Mouse (Mus musculus): ENCODE measurements around the gene Narfl.
"Not testable (repeated sequence)": the region's sequence is repeated elsewhere in the genome, so short reads cannot be mapped to it uniquely, and the experiment has no call there.

Gene Narfl

DNA sequence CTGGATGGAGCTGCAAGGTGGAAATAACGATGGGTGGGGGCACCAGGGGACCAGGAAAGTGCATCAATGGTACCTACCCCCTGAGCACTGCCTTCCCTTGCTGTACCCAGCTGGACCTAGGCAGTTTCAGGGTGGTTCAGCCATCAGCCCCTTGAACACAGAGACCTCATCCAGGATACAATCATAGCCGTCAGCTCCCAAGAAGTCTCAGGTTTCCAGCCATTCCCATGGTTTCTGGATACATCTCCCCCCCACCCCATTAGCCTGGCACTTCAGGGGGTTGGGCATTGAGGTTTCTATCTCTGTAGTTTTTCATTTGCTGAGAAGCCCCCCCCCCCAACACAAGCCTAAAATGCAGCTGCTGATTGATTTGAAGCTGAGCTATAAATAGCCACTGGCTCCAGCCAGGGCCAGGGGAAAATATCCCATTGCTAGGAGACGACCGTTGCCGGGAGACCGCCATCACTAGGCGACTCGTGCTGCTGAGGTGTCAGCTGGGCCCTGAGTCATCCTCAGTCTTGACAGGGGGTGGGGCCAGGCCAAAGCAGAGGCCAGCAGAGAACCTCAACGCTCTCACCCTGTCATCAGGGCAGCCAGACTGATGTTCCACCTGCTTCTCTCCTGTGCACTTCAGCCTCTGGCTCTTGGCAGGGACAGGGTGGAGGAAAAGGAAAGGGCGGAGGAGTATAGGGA lies 29.4 kb downstream of the Narfl start:
- no peak for DNase-seq (ENCODE audit: low spot score)

DNA sequence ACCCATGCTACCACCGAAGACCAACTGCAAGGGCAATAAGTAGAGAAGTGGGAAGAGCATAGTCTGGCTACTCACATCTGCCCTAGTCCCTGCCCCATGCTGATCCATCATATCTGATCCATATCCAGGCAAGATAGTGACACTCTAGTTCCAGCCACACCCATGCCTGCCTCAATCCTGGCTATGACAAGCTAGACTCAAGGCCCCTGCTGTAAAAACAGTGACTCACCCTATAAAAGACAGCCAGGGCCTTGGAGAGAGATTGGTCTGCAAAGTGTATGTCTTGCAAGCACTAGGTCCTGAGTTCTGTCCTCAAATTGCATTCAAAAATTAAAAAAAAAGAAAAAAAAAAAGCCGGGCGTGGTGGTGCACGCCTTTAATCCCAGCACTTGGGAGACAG lies 32.9 kb downstream of the Narfl start:
- no peak for DNase-seq (ENCODE audit: low spot score)

DNA sequence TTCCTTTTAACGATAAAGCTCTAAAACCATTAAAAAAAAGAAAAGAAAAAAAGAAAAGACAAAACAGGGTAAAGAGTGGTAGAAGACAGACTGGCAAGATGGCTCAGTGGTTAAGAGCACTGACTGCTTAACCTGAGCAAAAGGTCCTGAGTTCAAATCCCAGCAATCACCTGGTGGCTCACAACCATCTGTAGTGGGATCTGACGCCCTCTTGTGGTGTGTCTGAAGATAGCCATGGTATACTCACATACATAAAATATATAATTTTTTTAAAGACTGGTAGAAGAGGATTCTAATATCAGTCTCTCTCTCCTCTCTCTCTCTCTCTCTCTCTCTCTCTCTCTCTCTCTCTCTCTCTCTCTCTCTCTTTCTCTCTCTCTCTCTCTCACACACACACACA lies 33.9 kb downstream of the Narfl start:
- DNase-seq (ENCODE audit: low spot score): not testable (repeated sequence)

DNA sequence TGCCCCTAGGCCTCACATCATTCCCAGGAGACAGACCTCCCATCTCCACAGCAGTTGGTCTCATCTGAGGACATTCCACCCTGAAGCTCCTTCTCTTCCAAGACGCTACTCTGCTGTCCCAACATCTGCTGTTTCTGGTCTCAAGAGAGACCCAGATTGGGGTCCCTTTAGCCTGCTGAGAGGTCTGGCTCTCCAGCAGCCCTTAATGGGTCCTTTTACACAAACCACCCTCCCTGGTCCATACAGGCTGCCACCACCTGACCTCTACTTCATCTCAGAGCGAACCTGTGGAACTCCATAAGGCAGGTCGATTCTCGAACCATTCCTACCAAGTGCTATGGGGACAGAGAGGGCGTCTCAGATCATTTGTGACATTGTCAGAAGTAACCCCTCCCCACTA lies 34.5 kb downstream of the Narfl start:
- DNase-seq (ENCODE audit: low spot score): no peak

DNA sequence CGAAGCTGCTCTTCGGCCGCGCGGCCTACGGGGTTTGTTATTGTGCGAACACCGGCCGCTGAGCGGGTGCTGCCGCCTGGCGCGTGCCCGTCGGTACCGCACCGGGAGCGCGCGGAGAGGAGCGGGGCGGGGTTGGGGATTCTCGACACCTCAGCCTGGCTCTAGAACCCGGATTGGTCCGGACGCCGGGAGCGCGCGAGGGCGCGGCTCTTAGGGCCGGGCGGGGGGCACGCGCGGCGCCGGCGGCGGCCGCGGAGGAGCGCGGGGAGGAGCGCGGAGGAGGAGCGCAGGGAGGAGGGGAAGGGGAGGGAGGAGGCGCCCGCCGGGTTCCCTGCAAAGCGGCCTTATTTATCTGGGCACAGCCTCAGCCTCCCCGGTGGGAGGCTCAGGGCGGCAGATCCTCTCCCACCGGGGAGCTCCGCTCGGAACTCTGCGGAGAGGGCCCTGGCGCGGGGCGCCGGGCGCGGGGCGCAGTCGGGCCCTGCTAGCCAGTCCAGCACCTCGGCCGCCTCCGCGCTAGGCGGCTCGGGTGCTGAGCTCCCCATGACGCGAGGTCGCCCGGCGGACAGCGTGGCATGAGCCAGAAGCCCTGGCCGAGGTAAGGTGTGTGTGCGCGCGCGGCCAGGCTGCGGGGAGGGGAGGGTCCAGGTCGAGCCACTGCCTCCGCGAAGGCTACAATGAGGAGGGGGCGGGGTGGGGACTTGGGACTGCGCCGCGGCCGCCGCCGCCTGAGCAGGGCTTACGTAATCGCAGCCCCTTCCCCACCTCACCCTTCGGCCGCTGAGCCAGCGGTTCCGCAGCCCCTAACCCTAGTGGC lies 35.4 kb downstream of the Narfl start, which contains the start of gene Fbxl16:
Fbxl16 (plus strand) TSS at position 297 of the 817 bp plus-strand sequence.
- peak; percentile 45 for DNase-seq (ENCODE audit: low spot score)

DNA sequence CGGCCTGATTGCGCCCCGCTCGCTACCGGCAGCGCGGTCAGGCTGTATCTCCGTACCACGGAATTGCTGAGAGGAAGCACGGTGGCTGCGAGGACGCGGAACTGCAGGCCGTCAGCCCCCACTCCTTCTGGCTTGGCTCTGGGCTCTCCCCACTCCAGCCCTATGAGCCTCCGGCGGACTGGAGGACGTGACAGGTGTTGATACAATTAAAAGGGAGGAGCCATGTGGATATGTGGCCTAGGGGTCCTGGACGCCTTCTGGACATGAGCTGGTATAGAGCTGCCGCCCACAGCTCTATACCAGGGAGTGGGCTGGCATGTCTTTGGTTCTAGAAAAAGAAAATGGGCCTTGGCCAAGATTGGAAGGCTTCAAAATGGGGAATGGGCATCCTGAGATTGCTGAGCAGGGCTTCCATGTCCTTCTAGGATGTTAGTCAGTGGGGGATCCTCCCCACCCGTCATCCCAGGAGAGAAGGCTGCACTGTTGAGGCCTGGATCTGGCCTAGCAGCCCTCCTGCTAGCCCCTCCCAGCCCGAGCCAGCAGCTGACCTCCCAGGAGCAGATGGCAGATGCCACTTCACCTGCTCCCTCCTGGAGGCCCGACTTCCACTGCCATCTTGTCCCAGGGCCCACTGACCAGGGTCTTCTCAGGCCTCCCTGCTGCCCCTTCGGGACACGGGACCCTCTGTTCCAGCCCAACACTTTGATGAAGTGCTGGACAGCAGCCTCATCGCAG lies 36.2 kb downstream of the Narfl start:
- no peak for DNase-seq (ENCODE audit: low spot score)

DNA sequence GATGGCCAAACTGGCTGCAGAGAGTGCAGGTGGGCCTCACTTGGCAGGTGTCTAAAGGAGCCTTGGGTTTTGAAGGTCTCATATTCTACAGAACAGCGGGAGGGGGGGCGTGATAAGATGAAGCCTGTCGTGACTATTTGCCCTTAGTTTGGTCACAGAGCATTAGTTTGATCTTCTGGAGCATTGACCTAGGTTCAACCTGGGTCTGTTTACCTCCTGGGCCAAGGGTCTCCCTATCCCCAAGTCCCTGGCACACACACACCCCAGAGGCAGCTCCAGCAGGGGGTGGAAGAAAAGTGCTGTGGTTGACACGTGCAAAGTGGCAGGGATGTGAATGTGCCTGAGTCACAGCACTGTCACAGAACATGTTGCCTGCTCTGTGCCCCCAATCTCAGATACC lies 37.3 kb downstream of the Narfl start:
- DNase-seq (ENCODE audit: low spot score): no peak

DNA sequence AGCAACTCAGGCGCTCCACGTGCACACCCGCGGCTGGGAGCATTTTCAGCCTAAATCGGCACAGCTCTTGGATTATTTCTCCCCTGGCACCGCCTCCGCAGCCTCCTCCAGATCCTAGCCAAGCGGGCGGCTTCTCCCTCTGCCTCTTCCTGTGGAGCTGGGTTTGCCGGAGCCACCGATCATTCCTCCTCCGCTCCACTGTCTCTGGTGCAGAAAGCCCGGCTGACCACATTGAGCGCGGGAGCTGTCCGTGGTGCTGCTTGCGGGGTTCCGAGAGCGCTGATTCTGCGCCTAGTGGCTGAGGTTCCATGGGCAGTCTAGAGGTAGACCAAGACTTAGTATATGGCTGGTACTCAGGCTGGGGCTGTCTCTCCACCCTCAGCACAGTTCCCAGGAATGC lies 39.9 kb downstream of the Narfl start:
- peak; percentile 68 for DNase-seq (ENCODE audit: low spot score)

DNA sequence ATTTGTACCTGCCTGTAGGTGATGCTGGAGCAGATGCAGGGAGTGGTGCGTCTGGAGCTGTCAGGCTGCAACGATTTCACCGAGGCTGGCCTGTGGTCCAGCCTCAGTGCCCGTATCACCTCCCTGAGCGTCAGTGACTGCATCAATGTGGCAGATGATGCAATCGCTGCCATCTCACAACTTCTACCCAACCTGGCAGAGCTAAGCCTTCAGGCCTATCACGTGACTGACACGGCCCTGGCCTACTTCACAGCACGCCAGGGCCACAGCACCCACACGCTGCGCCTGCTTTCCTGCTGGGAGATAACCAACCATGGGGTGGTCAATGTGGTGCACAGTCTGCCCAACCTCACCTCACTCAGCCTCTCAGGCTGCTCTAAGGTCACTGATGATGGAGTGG lies 44.1 kb downstream of the Narfl start:
- no peak for DNase-seq (ENCODE audit: low spot score)

DNA sequence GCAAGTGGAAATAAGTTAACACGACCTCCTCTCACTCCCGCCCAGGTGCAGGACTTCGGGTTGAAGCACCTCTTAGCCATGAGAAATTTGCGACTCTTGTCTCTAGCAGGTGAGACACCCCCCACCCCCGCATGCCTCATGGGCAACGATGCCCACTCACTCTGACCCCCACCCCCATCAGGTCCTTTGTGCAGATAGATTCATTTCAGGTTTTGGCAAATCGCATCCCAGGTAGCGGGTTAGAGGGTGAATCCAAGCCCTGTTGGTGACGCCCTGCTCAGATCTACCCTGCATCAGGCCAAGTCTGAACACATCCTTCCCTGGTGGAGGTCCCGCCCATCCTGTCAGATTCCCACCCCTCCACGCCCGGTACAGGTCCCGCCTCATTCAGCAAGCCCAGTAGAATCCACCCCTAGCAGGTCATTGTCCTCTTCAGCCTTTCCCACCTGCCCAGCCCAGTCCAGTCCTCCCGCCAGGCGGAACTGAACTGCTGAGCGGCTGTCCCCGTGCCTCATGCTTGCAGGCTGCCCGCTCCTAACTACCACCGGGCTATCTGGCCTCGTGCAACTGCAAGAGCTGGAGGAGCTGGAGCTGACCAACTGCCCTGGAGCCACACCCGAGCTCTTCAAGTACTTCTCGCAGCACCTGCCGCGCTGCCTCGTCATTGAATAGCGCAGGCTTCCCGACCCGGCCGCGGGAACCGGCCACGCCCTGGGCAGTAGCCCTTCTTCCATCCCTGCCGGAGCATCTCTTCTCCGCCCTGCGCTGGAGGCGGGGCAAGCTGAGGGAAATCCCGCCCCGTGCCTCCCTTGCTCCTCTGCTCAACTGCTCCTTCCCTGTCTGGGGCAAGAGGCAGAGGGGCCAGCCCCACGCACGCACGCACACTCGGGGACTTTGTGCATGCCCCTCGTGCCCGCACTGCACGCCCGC lies 45.5 kb downstream of the Narfl start:
- no peak for DNase-seq (ENCODE audit: low spot score)

DNA sequence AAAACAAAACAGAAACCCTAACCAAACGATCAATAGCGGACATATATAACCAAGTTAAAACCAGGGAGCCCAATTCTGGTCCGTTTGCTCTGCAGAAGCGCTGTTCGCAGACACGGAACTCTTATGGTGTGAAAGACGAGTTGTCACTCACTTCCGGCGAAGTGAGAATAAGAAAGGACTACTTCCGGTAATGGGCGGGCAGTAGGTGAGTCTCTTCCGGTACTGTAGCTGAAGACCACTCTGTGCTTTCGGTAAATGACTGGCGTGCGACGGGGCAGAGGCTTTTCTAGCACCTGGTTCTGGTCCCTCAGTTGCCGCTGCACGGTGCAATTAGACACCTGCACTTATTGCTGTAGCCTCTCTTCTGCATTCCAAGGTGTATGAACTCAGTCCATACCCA lies 49.9 kb downstream of the Narfl start, which contains the start of gene Wdr24:
Wdr24 (plus strand) TSS at position 176 of the 400 bp plus-strand sequence.
- peak; percentile 82 for DNase-seq (ENCODE audit: low spot score)

DNA sequence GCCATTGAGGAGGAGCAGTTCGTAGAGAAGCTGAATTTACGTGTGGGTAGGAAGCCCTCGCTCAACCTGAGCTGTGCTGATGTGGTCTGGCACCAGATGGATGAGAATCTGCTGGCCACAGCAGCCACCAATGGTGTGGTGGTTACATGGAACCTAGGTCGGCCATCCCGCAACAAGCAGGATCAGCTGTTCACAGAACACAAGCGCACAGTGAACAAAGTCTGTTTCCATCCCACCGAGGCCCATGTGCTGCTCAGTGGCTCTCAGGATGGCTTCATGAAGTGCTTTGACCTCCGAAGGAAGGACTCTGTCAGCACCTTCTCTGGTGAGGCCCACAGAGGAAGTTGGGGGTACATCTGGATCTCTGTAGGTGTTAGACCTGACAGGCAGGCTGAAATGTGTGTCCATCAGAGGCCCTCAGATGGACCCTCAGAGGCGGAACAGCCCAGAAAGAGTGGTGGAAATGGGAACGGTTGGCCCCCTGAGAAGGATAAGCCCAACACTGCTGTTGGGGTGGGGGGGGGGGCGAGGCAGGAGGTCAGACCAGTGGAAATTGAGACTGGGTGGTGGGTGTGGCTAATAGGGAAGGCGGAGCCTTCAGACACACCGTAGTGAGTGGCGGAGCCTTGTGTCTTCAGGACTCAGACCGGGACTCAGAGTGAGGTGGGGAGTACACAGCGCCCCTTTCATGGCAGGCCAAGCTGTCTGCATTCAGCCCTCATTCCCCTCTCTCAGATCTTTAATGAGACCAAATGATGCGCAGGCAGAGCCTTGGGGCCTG lies 51.0 kb downstream of the Narfl start:
- DNase-seq (ENCODE audit: low spot score): no peak

DNA sequence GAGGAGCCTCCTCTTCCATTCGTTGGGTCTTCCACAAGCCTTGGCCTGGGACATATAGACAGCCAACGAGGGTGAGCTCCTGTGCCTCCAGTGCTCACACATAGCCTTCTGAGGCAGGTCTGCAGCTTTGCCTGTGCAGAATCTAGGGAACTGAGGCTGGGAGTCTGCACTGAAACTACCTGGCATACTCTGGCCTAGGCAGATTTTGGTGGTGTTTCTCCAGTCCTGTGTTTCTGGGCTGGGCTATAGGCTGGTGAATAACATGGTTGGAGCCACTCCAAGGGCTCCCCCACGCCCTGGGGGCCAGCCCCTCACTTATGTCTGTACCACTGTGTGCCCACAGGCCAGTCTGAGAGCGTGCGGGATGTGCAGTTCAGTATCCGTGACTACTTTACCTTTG lies 51.7 kb downstream of the Narfl start:
- DNase-seq (ENCODE audit: low spot score): no peak

DNA sequence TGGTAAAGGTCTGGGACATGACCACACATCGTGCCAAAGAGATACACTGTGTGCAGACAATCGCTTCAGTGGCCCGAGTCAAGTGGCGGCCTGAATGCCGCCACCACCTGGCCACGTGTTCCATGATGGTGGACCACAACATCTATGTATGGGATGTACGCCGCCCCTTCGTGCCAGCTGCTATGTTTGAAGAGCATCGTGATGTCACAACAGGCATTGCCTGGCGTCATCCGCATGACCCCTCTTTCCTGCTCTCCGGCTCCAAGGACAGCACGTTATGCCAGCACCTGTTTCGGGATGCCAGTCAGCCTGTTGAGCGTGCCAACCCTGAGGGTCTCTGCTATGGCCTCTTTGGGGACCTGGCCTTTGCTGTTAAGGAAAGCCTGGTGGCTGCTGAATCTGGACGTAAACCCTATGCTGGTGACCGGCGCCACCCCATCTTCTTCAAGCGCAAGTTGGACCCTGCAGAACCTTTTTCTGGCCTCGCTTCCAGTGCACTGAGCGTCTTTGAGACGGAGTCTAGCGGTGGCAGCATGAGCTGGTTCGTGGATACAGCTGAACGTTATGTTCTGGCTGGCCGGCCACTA lies 52.5 kb downstream of the Narfl start:
- DNase-seq (ENCODE audit: low spot score): no peak

DNA sequence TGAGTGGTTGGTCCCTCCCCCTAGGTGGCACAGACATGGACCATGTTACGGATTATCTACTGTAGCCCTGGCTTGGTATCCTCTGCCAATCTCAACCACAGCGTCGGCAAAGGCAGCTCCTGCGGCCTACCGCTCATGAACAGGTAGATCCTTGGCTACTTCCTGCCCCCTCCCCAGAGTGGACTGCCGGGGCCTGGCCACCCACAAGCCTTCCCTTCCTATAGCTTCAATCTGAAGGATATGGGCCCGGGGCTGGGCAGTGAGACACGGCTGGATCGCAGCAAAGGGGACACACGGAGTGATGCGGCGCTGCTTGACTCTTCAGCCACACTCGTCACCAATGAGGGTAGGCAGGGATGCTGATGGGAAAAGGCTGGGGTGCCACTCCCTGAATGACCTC lies 53.4 kb downstream of the Narfl start:
- no peak for DNase-seq (ENCODE audit: low spot score)

DNA sequence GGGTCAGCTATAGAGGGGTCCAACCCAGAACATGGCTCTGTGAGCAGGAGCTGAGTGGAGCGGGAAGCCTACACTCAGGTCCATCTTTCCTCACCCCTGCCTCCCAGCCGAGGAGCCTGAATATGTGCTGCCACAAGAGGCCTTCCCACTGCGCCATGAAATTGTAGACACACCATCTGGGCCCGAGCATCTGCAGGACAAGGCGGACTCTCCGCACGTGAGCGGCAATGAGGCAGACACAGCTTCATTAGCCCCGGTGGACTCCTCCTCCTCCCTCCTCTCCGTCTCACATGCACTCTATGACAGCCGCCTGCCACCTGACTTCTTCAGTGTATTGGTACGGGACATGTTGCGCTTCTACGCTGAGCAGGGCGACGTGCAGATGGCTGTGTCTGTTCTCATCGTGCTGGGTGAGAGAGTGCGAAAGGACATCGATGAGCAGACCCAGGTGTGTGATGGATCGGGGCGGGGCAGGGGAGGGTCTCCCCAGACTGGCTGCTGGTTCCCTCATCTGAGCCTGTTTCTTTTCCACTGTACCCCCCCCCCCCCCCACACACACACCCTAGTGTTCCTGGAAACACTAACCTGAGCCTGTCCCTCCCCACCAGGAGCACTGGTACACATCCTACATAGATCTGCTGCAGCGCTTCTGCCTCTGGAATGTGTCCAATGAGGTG lies 54.1 kb downstream of the Narfl start:
- DNase-seq (ENCODE audit: low spot score): no peak

DNA sequence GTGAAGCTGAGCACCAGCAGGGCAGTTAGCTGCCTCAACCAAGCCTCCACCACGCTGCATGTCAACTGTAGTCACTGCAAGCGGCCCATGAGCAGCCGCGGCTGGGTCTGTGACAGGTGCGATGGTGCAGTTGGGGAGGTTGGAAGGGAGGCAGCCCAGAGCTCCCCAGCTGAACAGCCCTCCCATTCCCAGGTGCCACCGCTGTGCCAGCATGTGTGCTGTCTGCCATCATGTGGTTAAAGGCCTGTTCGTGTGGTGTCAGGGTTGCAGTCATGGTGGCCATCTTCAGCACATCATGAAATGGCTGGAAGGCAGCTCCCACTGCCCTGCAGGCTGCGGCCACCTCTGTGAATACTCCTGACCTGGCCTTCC lies 54.6 kb downstream of the Narfl start:
- no peak for DNase-seq (ENCODE audit: low spot score)

DNA sequence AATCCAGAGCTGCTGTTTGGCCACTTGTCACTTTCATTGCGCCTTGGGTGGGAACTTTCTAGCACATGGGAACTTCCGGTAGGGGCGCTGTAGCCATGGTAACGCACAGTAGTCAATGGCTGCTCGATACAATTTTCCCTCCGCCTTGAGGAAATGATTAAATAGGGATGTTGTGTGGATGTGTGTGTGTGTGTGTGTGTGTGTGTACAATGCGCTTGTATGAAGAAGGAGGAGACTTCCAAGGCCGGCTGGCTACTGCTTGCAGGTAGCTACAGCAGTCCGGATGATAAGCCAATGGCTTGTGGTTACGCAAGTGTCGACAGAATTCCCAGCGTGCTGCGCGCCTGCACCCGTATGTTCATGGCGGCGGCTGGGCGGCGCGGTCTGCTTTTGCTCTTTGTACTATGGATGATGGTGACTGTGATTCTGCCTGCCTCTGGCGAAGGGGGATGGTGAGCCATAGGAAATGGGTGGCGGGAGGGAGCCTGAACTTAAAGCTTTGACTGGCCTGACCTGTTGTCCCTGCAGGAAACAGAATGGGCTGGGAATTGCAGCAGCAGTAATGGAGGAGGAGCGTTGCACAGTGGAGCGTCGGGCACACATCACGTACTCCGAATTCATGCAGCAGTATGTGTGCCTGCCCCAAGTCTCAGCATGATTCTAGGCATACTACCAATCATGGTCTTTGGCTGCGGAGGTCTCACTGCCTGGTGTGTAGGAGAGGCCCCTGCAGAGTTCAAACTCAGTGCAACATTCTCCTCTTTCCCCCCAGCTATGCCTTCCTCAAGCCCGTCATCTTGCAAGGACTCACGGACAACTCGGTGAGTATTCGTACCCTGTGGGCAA lies 55.4 kb downstream of the Narfl start, which contains the start of gene Jmjd8:
Jmjd8 (plus strand) TSS at position 156 of the 846 bp plus-strand sequence.
- peak; percentile 73 for DNase-seq (ENCODE audit: low spot score)

DNA sequence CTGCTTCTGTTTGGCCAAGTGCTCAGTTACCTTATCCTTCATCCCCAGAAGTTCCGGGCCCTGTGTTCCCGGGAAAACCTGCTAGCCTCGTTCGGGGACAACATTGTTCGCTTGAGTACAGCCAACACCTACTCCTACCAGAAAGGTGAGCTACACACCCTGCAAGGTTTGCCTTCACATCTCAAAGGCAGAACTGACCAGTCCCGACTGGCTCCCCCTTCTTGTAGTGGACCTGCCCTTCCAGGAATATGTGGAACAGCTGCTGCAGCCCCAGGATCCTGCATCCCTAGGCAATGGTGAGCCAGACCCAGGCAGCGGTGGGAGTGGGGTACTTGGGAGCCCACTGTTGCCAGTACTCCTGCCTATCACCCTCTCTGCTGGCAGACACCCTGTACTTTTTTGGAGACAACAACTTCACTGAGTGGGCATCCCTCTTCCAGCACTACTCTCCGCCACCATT lies 56.0 kb downstream of the Narfl start:
- DNase-seq (ENCODE audit: low spot score): no peak

All from lung, postnatal 25 days (tissue).